Mouse (Mus musculus): Measurements from ENCODE around the gene Ccdc85c. TPM values are rescaled to one million over a fixed set of nuclear protein-coding genes. Genes with fewer than 3 reads are reported as not detected.
A peak's percentile ranks its signal among the peaks of the same experiment; 100 is the strongest.

Gene Ccdc85c
- total and polyA plus RNA-seq, 3 experiments, result 27.1 to 43.9 (median 39.2) TPM

DNA sequence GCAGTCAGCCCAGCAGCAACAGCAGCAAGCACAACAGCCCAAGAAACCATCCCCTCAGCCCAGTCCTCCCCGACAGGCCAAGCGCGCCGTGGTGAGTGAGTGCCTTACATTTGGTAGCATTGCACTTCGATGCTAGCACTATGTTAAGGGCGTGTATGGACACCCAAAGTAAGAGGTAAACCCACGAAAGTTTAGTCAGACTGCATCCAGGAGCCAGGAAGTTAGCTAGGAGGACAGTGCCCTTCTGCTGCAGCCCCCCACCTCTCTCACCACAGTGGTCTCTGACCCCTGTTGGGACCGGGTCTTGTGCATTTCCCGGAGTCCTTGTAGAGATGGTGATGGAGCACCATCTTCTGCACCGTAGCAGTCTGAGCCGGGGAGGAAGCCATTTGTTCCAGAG, 79.5 kb downstream of the Ccdc85c start:
- TF ChIP-seq EP300 (IDR thresholded peaks at IDR 0.05; ENCODE audit: insufficient read depth, low read depth, low read length) (no peak), CTCF (IDR thresholded peaks at IDR 0.05) (no peak), POLR2A (IDR thresholded peaks at IDR 0.05; ENCODE audit: insufficient read depth, low read depth, low read length) (no peak)
- H3K27me3 ChIP-seq (ENCODE audit: control insufficient read depth, insufficient read depth, low read length), result no peaks in the 10 kb centered on the region
- WGBS, result 93% methylated on average over 11 of the region's 11 CpGs
- no peak overlapping the region for H3K27ac ChIP-seq
- H3K9ac ChIP-seq (ENCODE audit: low read depth, low read length), result no peak overlapping the region
- H3K36me3 ChIP-seq (ENCODE audit: control insufficient read depth, insufficient read depth, low read length), result peaks cover 14% of the 10 kb centered on the region
- H3K79me2 ChIP-seq (replicated peaks; ENCODE audit: control insufficient read depth, insufficient read depth, low read length), result no peaks in the 10 kb centered on the region
- intact Hi-C loops (cut with DNase I), result no loop called here
- DNase-seq, result no peak
- peaks cover 4% of the 10 kb centered on the region for H3K4me1 ChIP-seq (ENCODE audit: control insufficient read depth, insufficient read depth, low read length)
- H3K4me3 ChIP-seq, result no peak overlapping the region

DNA sequence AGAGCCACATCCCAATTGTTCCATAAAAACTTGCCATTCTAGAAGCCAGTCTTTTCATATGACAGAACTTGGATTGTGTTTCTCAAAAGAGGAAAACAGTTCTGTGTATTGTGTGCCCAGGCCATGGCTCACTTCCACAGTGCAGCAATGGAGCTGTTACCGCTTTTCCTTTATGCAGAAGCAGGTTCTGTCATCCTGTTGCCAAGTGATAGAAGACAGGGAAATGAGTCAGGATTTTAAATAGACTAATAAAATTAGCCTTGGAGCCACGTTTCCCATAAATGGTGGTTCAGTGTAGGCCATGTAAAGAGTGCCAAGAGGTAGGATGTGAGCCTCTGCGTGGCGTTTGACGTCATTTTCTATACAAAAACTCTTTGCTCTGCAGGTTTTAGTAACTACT, 81.3 kb downstream of the Ccdc85c start:
- H3K79me2 ChIP-seq (replicated peaks; ENCODE audit: control insufficient read depth, insufficient read depth, low read length), result no peaks in the 10 kb centered on the region
- no peak overlapping the region for H3K9ac ChIP-seq (ENCODE audit: low read depth, low read length)
- WGBS, result 24% methylated on average over 5 of the region's 5 CpGs
- peaks cover 4% of the 10 kb centered on the region for H3K4me1 ChIP-seq (ENCODE audit: control insufficient read depth, insufficient read depth, low read length)
- no peak overlapping the region for H3K4me3 ChIP-seq
- H3K27me3 ChIP-seq (ENCODE audit: control insufficient read depth, insufficient read depth, low read length), result no peaks in the 10 kb centered on the region
- DNase-seq, result no peak
- intact Hi-C loops (cut with DNase I), result no loop called here
- H3K27ac ChIP-seq, result peak overlapping the region; percentile 58
- no peak for TF ChIP-seq EP300 (IDR thresholded peaks at IDR 0.05; ENCODE audit: insufficient read depth, low read depth, low read length)
- no peak for TF ChIP-seq POLR2A (IDR thresholded peaks at IDR 0.05; ENCODE audit: insufficient read depth, low read depth, low read length)
- TF ChIP-seq CTCF (IDR thresholded peaks at IDR 0.05), result no peak
- H3K36me3 ChIP-seq (ENCODE audit: control insufficient read depth, insufficient read depth, low read length), result peaks cover 14% of the 10 kb centered on the region

DNA sequence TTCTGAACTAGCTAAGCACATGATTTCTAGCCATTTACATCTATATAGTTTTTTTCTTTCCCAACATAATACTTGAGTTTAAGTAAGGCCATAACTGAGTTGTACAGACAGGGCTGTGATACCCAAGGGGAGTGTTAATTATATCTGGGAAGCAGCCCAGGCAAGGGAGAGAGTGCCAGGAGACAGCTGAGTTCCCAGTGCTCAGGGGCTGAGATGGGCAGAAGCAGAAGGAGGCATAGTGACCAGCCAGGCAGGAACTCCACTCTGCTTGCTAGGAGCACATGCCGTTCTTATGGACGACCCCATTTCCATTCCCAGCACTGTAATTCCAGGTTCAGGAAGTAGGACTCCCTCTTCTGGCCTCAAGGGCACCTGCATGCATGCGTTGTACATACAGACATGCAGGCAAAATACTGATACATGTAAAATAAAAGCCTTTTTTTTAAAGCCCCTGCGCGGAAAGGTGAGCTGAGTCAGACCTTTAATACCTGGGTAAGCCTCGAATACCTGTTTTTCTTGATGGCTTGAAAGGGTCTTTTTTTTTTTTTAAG, 87.6 kb downstream of the Ccdc85c start:
- H3K4me3 ChIP-seq, result no peak overlapping the region
- 88% methylated on average over 6 of the region's 6 CpGs for WGBS
- no peak overlapping the region for H3K9ac ChIP-seq (ENCODE audit: low read depth, low read length)
- no peaks in the 10 kb centered on the region for H3K4me1 ChIP-seq (ENCODE audit: control insufficient read depth, insufficient read depth, low read length)
- intact Hi-C loops (cut with DNase I), result loop anchor here (10.0 kb wide), 1 partner anchor 607 kb away; the partner anchor contains the start of gene Yy1
- no peak for DNase-seq
- H3K36me3 ChIP-seq (ENCODE audit: control insufficient read depth, insufficient read depth, low read length), result peaks cover 4% of the 10 kb centered on the region
- peaks cover 2% of the 10 kb centered on the region for H3K79me2 ChIP-seq (replicated peaks; ENCODE audit: control insufficient read depth, insufficient read depth, low read length)
- no peaks in the 10 kb centered on the region for H3K27me3 ChIP-seq (ENCODE audit: control insufficient read depth, insufficient read depth, low read length)
- TF ChIP-seq POLR2A (IDR thresholded peaks at IDR 0.05; ENCODE audit: insufficient read depth, low read depth, low read length), result no peak
- peak; percentile 28 for TF ChIP-seq CTCF (IDR thresholded peaks at IDR 0.05)
- no peak overlapping the region for H3K27ac ChIP-seq

DNA sequence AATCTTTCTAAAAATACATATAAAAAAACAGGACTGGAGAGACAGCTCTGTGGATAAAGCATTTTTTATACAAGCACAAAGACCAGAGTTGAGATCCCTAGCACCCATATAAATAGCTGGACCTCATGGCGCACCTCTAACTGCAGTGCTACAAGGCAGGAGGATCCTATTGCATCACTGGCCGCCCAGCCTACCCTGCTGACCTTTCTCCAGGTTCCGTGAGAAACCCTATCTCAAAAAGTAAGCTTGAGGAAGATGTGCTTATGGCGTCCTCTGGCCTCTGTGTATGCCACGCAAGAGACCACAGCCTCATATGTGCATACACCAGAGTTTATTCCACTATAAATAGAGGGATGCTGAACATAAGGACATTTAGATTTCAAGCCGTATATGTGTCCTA, 93.5 kb downstream of the Ccdc85c start:
- H3K36me3 ChIP-seq (ENCODE audit: control insufficient read depth, insufficient read depth, low read length), result peaks cover 18% of the 10 kb centered on the region
- WGBS, result 90% methylated on average over 6 of the region's 6 CpGs
- no peaks in the 10 kb centered on the region for H3K27me3 ChIP-seq (ENCODE audit: control insufficient read depth, insufficient read depth, low read length)
- no peak for DNase-seq
- H3K27ac ChIP-seq, result no peak overlapping the region
- H3K4me1 ChIP-seq (ENCODE audit: control insufficient read depth, insufficient read depth, low read length), result peaks cover 9% of the 10 kb centered on the region
- no peak overlapping the region for H3K9ac ChIP-seq (ENCODE audit: low read depth, low read length)
- intact Hi-C loops (cut with DNase I), result loop anchor here (10.0 kb wide), 1 partner anchor 613 kb away; the partner anchor contains the start of gene Yy1
- H3K79me2 ChIP-seq (replicated peaks; ENCODE audit: control insufficient read depth, insufficient read depth, low read length), result peaks cover 6% of the 10 kb centered on the region
- TF ChIP-seq EP300 (IDR thresholded peaks at IDR 0.05; ENCODE audit: insufficient read depth, low read depth, low read length) (no peak), POLR2A (IDR thresholded peaks at IDR 0.05; ENCODE audit: insufficient read depth, low read depth, low read length) (no peak), CTCF (IDR thresholded peaks at IDR 0.05) (no peak)
- no peak overlapping the region for H3K4me3 ChIP-seq

DNA sequence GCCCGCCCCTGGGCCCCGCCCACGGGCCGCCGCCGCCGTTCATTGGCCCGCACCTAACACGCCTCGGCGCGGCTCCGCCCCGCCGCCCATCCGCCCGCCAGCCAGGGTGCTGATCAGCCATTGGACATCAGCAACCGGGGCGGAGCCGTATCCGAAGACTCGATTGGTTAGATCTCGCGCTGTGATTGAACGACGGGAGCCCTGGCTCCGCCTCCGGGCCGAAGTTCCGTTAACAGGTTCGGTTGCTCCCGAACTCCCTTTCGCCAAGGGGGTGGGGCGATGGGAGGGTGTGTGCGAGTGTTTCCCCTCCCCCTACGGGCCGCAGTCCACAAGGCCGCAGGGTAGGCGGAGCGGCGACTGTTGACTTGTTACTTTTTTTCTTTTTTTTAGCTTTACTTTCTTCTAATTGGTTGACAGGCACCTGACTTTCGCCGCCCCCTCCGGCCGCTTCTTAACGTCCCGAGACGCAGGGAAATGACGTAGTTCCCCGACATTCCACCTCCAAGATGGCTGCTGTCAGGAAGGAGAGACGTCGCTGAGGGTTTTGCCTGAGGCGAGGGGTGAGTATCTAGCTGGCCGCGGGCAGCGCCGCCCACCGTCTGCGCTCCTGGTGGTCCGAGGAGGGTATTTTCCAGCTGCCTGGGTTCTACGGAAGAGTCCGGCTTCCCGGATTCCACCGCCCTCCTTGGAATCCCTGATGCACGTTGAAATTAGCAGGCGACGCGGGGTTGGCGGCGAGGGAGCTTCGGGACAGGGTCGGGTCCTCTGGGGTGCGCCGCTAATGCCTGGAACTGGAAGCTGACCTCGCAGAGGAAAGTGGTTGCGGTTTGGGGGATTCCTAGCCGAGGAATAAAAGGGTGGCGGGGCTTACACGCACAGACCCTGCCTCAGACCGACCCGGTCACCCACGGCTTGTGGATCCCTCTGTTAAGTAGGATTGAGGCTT, 95.6 kb downstream of the Ccdc85c start, which contains the start of gene Ccnk:
Gene Ccnk (plus strand): TSS at position 259 of the 946 bp plus-strand sequence.
- Histone ChIP-seq H3K27me3 (ENCODE audit: control insufficient read depth, insufficient read depth, low read length) (no peaks in the 10 kb centered on the region), H3K79me2 (replicated peaks; ENCODE audit: control insufficient read depth, insufficient read depth, low read length) (peaks cover 8% of the 10 kb centered on the region), H3K27ac (peak within 1 kb of the TSS; percentile 95), H3K4me1 (ENCODE audit: control insufficient read depth, insufficient read depth, low read length) (peaks cover 13% of the 10 kb centered on the region), H3K4me3 (peak within 1 kb of the TSS; percentile 86), H3K9ac (ENCODE audit: low read depth, low read length) (peak within 1 kb of the TSS; percentile 98), H3K36me3 (ENCODE audit: control insufficient read depth, insufficient read depth, low read length) (peaks cover 24% of the 10 kb centered on the region)
- WGBS, result under 1% methylated on average over 76 of the region's 82 CpGs
- peak; percentile 98 to 100 for DNase-seq
- TF ChIP-seq POLR2A (IDR thresholded peaks at IDR 0.05; ENCODE audit: insufficient read depth, low read depth, low read length), result peak; percentile 98
- peak; percentile 42 for TF ChIP-seq CTCF (IDR thresholded peaks at IDR 0.05)
- peak; percentile 85 for TF ChIP-seq EP300 (IDR thresholded peaks at IDR 0.05; ENCODE audit: insufficient read depth, low read depth, low read length)
- intact Hi-C loops (cut with DNase I), result loop anchor here (10.0 kb wide), 1 partner anchor 615 kb away; the partner anchor contains the start of gene Yy1

DNA sequence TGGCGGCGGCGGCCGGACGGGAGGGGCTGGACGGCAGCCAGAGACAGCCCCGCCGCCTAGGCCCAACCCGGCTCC, 96.1 kb downstream of the Ccdc85c start, which contains the start of gene Setd3:
Gene Setd3 (minus strand): TSS at position 69 of the 75 bp plus-strand sequence.
- H3K27ac ChIP-seq, result peak within 1 kb of the TSS; percentile 95
- WGBS, result 0% methylated on average over 1 of the region's 9 CpGs
- H3K27me3 ChIP-seq (ENCODE audit: control insufficient read depth, insufficient read depth, low read length), result no peaks in the 10 kb centered on the region
- peak within 1 kb of the TSS; percentile 98 for H3K9ac ChIP-seq (ENCODE audit: low read depth, low read length)
- H3K4me1 ChIP-seq (ENCODE audit: control insufficient read depth, insufficient read depth, low read length), result peaks cover 15% of the 10 kb centered on the region
- no peak for TF ChIP-seq POLR2A (IDR thresholded peaks at IDR 0.05; ENCODE audit: insufficient read depth, low read depth, low read length)
- TF ChIP-seq CTCF (IDR thresholded peaks at IDR 0.05), result no peak
- TF ChIP-seq EP300 (IDR thresholded peaks at IDR 0.05; ENCODE audit: insufficient read depth, low read depth, low read length), result no peak
- H3K36me3 ChIP-seq (ENCODE audit: control insufficient read depth, insufficient read depth, low read length), result peaks cover 24% of the 10 kb centered on the region
- H3K79me2 ChIP-seq (replicated peaks; ENCODE audit: control insufficient read depth, insufficient read depth, low read length), result peaks cover 8% of the 10 kb centered on the region
- intact Hi-C loops (cut with DNase I), result no loop called here
- H3K4me3 ChIP-seq, result peak within 1 kb of the TSS; percentile 86
- no peak for DNase-seq

Data from heart, adult 2 months (tissue).